Mouse (Mus musculus) hindbrain, embryonic 16.5 days (tissue): ENCODE results near the gene Cd44. TPM values are rescaled to one million over a fixed set of nuclear protein-coding genes. Genes with fewer than 3 reads are reported as not detected.

Experiments
- ATAC-seq: fragments of 200-750 bp; cut with Nextera tagmentation; 2 replicates; pipeline ENCODE4 v1.8.0; 2017; ENCODE audit warnings: moderate TSS enrichment, moderate library complexity
- H3K27ac ChIP-seq: fragments of 300-500 bp; sonication (generic); 2 replicates; pipeline ENCODE4 v1.5.1; 2014; ENCODE audit warnings: low read depth, mild to moderate bottlenecking, control low read depth, low read length, moderate library complexity
- H3K27me3 ChIP-seq: fragments of 300-500 bp; sonication (generic); replicated peaks from 2 replicates; pipeline ENCODE4 v1.6.1; 2014; ENCODE audit warnings: low read length; ENCODE audit not compliant: control insufficient read depth, insufficient read depth
- H3K36me3 ChIP-seq: fragments of 300-500 bp; sonication (generic); 2 replicates; pipeline ENCODE4 v1.6.1; 2014; ENCODE audit warnings: mild to moderate bottlenecking, low read length, moderate library complexity, mixed read lengths; ENCODE audit not compliant: control insufficient read depth, insufficient read depth
- H3K4me1 ChIP-seq: fragments of 300-500 bp; sonication (generic); 2 replicates; pipeline ENCODE4 v1.6.1; 2014; ENCODE audit warnings: low read depth, low read length; ENCODE audit not compliant: control insufficient read depth, insufficient read depth
- H3K4me2 ChIP-seq: fragments of 300-500 bp; sonication (generic); 2 replicates; pipeline ENCODE4 v1.6.1; 2014; ENCODE audit warnings: mild to moderate bottlenecking, low read length, control low read depth, moderate library complexity
- H3K4me3 ChIP-seq: fragments of 300-500 bp; sonication (generic); 2 replicates; pipeline ENCODE4 v1.5.1; 2014; ENCODE audit warnings: mild to moderate bottlenecking, low read length, control low read depth, moderate library complexity
- H3K9ac ChIP-seq: fragments of 300-500 bp; sonication (generic); 2 replicates; pipeline ENCODE4 v1.6.1; 2014; ENCODE audit warnings: low read depth, mild to moderate bottlenecking, control low read depth, low read length, moderate library complexity
- H3K9me3 ChIP-seq: fragments of 300-500 bp; sonication (generic); 2 replicates; pipeline ENCODE4 v1.6.1; 2014; ENCODE audit warnings: mild to moderate bottlenecking, low read length, moderate library complexity; ENCODE audit not compliant: control insufficient read depth
- WGBS: fragments of 180-500 bp; shearing (Covaris S2); extraction: QIAGEN DNeasy Blood & Tissue Kit; methylation state at CpG from one replicate; pipeline ENCODE4 v1.1.7; 2014; 5-methylcytosine and 5-hydroxymethylcytosine counted together
- polyA plus RNA-seq: library from polyadenylated mRNA; unstranded; fragments of >200 nt; fragmentation: Nextera tagmentation; extraction: Ambion mirVana; gene quantifications from 2 replicates; pipeline ENCODE4 v1.2.1, GENCODE M21; 2015

The Cd44 gene
- polyA plus RNA-seq, 1 experiment from 2014 or later: 4.7 TPM

- Histone ChIP-seq H3K4me2 (no peak overlapping the region), H3K4me3 (no peak overlapping the region), H3K9ac (no peak overlapping the region), H3K9me3 (no peaks in the 10 kb centered on the region), H3K27me3 (no peaks in the 10 kb centered on the region), H3K36me3 (0 out of 2 replicates have a peak, but pooled peaks cover 2% of the 10 kb centered on the region), H3K27ac (no peak overlapping the region), H3K4me1 (no peaks in the 10 kb centered on the region)
- ATAC-seq: no peak
- WGBS: 41% methylated on average over 1 of the region's 1 CpGs
Observed at GRCm38 (mm10) chr2:102775561-102775960, 125.9 kb downstream of the Cd44 start.

- H3K4me1 ChIP-seq: no peaks in the 10 kb centered on the region
- H3K4me3 ChIP-seq: no peak overlapping the region
- ATAC-seq: no peak
- no peaks in the 10 kb centered on the region for H3K9me3 ChIP-seq
- no peaks in the 10 kb centered on the region for H3K27me3 ChIP-seq
- H3K9ac ChIP-seq: no peak overlapping the region
- WGBS: 84% methylated on average over 4 of the region's 4 CpGs
- H3K36me3 ChIP-seq: peaks cover 4% of the 10 kb centered on the region; the same call in 1 of the 2 replicates
- no peak overlapping the region for H3K4me2 ChIP-seq
- H3K27ac ChIP-seq: no peak overlapping the region
Observed at GRCm38 (mm10) chr2:102774700-102775099, 126.8 kb downstream of the Cd44 start.

GRCm38 (mm10) chr2:102772276-102772675, 129.2 kb downstream of the Cd44 start:
- 98% methylated on average over 5 of the region's 5 CpGs for WGBS
- H3K27ac ChIP-seq: no peak overlapping the region
- no peaks in the 10 kb centered on the region for H3K9me3 ChIP-seq
- H3K4me1 ChIP-seq: no peaks in the 10 kb centered on the region
- H3K36me3 ChIP-seq: peaks cover 5% of the 10 kb centered on the region; the same call in 1 of the 2 replicates
- no peak overlapping the region for H3K4me2 ChIP-seq
- no peak for ATAC-seq
- no peak overlapping the region for H3K4me3 ChIP-seq
- H3K27me3 ChIP-seq: no peaks in the 10 kb centered on the region
- H3K9ac ChIP-seq: no peak overlapping the region

- H3K9ac ChIP-seq: no peak overlapping the region
Observed at GRCm38 (mm10) chr2:102771304-102771703, 130.2 kb downstream of the Cd44 start.

GRCm38 (mm10) chr2:102768267-102768666, 133.2 kb downstream of the Cd44 start:
- H3K36me3 ChIP-seq: peaks cover 12% of the 10 kb centered on the region
- no peak overlapping the region for H3K4me3 ChIP-seq
- no peak overlapping the region for H3K4me2 ChIP-seq
- H3K9ac ChIP-seq: no peak overlapping the region
- ATAC-seq: no peak
- H3K27me3 ChIP-seq: no peaks in the 10 kb centered on the region
- H3K9me3 ChIP-seq: no peaks in the 10 kb centered on the region
- WGBS: 82% methylated on average over 3 of the region's 3 CpGs
- H3K4me1 ChIP-seq: no peaks in the 10 kb centered on the region
- no peak overlapping the region for H3K27ac ChIP-seq

More at GRCm38 (mm10) chr2:102771304-102771703, 130.2 kb downstream of the Cd44 start:
- Histone ChIP-seq H3K4me2 (no peak overlapping the region), H3K9me3 (no peaks in the 10 kb centered on the region), H3K4me1 (no peaks in the 10 kb centered on the region), H3K36me3 (peaks cover 5% of the 10 kb centered on the region; the same call in 1 of the 2 replicates), H3K4me3 (no peak overlapping the region), H3K27me3 (no peaks in the 10 kb centered on the region), H3K27ac (no peak overlapping the region)
- ATAC-seq: no peak
- WGBS: 97% methylated on average over 1 of the region's 1 CpGs

DNA sequence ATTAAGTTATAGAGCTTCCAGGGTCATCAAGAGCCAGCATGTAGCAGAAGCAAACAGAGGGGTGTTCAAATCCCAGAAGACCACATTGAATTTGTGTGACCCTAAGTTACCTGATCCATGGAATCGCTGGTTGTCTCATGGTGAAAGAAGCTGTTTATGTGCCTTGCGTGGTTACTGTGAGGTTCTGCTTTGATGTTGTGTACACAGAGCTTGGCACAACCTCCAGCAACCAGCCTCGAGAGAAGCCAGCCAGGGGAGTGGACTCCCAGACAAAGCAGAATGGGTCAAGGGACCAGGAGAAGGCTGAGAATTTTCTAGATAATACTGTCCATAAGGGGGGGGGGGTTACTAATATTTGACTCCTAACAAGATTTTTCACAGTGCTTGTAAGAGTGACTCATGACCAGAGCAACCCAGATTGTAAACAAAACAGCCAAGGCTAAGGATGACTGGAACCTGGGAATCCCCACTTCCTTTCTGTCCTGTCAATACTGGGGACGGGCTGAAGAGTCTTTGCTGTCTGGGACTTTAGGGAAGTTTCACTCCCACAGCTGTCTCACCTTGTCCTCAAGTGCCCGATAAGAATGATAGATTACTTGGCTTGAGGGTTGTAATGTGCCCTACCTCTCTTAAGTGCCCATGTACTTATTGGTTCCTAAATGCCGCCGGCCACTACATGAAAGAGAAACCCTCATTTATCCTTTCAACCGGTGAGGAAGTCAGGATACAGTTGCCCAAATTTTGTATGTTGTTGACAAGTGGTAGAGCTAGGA, 136.7 kb downstream of the Cd44 start:
- no peak overlapping the region for H3K4me3 ChIP-seq
- H3K9ac ChIP-seq: no peak overlapping the region
- no peak for ATAC-seq
- H3K9me3 ChIP-seq: no peaks in the 10 kb centered on the region
- peaks cover 16% of the 10 kb centered on the region for H3K36me3 ChIP-seq
- no peak overlapping the region for H3K27ac ChIP-seq
- H3K4me2 ChIP-seq: no peak overlapping the region
- H3K4me1 ChIP-seq: no peaks in the 10 kb centered on the region
- 89% methylated on average over 8 of the region's 8 CpGs for WGBS
- no peaks in the 10 kb centered on the region for H3K27me3 ChIP-seq

GRCm38 (mm10) chr2:102763991-102764390, 137.5 kb downstream of the Cd44 start:
- Histone ChIP-seq H3K4me2 (no peak overlapping the region), H3K36me3 (peaks cover 16% of the 10 kb centered on the region), H3K4me1 (no peaks in the 10 kb centered on the region), H3K9ac (no peak overlapping the region), H3K27ac (no peak overlapping the region), H3K27me3 (no peaks in the 10 kb centered on the region), H3K9me3 (no peaks in the 10 kb centered on the region), H3K4me3 (no peak overlapping the region)
- no peak for ATAC-seq
- 85% methylated on average over 2 of the region's 2 CpGs for WGBS

DNA sequence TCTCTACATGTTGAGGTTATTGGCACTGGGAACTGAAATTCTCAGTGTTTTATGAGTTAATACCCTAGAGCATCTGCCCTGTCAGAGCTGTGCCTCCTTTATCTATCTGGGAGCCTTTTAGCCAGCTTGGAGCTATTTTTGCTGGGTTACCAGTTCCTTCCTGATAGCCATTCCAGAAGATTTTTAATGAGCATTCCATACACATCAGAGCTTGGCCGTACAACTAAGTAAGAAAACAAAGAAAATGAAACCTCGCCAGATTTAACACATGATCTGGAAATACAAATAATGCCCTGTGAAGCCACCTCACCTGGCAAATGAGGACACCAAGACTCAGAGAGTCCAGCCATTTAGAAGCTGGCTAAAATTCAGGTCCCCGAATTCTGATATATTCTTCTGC, 138.3 kb downstream of the Cd44 start:
- Histone ChIP-seq H3K27ac (no peak overlapping the region), H3K9me3 (no peaks in the 10 kb centered on the region)
- ATAC-seq: no peak

More for the DNA sequence above, 138.3 kb downstream of the Cd44 start:
- H3K4me1 ChIP-seq: no peaks in the 10 kb centered on the region
- H3K27me3 ChIP-seq: no peaks in the 10 kb centered on the region
- H3K9ac ChIP-seq: no peak overlapping the region
- H3K4me3 ChIP-seq: no peak overlapping the region
- 83% methylated on average over 3 of the region's 3 CpGs for WGBS
- peaks cover 14% of the 10 kb centered on the region for H3K36me3 ChIP-seq
- no peak overlapping the region for H3K4me2 ChIP-seq
